Mouse (Mus musculus) ES-Bruce4 (cell line): ENCODE results near the gene Fig4.

ENCODE experiments used
- CTCF ChIP-seq: IDR thresholded peaks from one replicate; pipeline ENCODE4 v1.8.1; 2011; ENCODE audit warnings: low read depth, low read length
- EP300 ChIP-seq: IDR thresholded peaks from 2 replicates; pipeline ENCODE4 v1.6.1; 2011; ENCODE audit warnings: low read depth, low read length; ENCODE audit not compliant: insufficient read depth
- POLR2A ChIP-seq: IDR thresholded peaks from one replicate; pipeline ENCODE4 v1.8.1; 2011; ENCODE audit warnings: low read length; ENCODE audit not compliant: insufficient read depth

DNA sequence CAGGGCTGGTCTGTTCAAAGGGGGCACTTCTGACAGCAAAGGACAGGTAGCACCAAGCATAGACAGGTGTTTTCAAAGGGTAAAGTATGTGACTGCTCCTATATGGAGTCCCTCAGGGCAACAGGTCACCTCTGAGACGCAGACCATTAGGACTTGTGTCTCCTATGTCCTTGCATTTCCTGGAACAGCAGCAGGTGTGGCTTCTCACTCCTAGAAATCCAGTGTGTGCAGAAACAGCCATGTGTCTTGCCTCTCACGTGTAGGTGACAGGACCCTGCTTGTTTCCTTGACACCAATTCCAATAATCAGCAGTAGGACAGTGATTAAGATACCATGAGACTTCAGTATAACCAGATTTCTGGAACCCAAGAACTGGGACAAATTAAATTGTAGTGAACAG is 97.4 kb downstream of the Fig4 start:
- TF ChIP-seq POLR2A = no peak
- TF ChIP-seq CTCF = no peak
- TF ChIP-seq EP300 = no peak
